Mouse (Mus musculus) heart, embryonic 16.5 days (tissue): ENCODE data around the gene Alkal2. TPM values are rescaled to one million over a fixed set of nuclear protein-coding genes. Genes with fewer than 3 reads are reported as not detected.

Source experiments
- ATAC-seq: fragments of 200-750 bp; cut with Nextera tagmentation; replicated peaks from 2 replicates; pipeline ENCODE4 v1.8.0; 2017; ENCODE audit warnings: moderate number of reproducible peaks; ENCODE audit not compliant: insufficient read depth, low FRiP score; ENCODE audit errors: extremely low read depth
- H3K27ac ChIP-seq: fragments of 300-500 bp; sonication (generic); 2 replicates; pipeline ENCODE4 v1.5.1; 2014; ENCODE audit warnings: mild to moderate bottlenecking, low read length, control low read depth, moderate library complexity
- H3K27me3 ChIP-seq: fragments of 300-500 bp; sonication (generic); 2 replicates; pipeline ENCODE4 v1.6.1; 2014; ENCODE audit warnings: low read length, mixed read lengths; ENCODE audit not compliant: control insufficient read depth, insufficient read depth
- H3K36me3 ChIP-seq: fragments of 300-500 bp; sonication (generic); 2 replicates; pipeline ENCODE4 v1.6.1; 2014; ENCODE audit not compliant: control insufficient read depth, insufficient read depth
- H3K4me1 ChIP-seq: fragments of 300-500 bp; sonication (generic); 2 replicates; pipeline ENCODE4 v1.6.1; 2014; ENCODE audit warnings: low read length, mixed read lengths; ENCODE audit not compliant: control insufficient read depth, insufficient read depth
- H3K4me2 ChIP-seq: fragments of 300-500 bp; sonication (generic); 2 replicates; pipeline ENCODE4 v1.6.1; 2014; ENCODE audit warnings: low read depth, mild to moderate bottlenecking, control low read depth, low read length
- H3K4me3 ChIP-seq: fragments of 300-500 bp; sonication (generic); 2 replicates; pipeline ENCODE4 v1.5.1; 2014; ENCODE audit warnings: mild to moderate bottlenecking, control low read depth, low read length
- H3K9ac ChIP-seq: fragments of 300-500 bp; sonication (generic); 2 replicates; pipeline ENCODE4 v1.6.1; 2014; ENCODE audit warnings: low read length, control low read depth
- H3K9me3 ChIP-seq: fragments of 300-500 bp; sonication (generic); replicated peaks from 2 replicates; pipeline ENCODE4 v1.6.1; 2016; ENCODE audit warnings: low read length; ENCODE audit not compliant: control insufficient read depth
- WGBS: fragments of 180-500 bp; shearing (Covaris S2); extraction: QIAGEN DNeasy Blood & Tissue Kit; methylation state at CpG from one replicate; pipeline ENCODE4 v1.1.7; 2014; 5-methylcytosine and 5-hydroxymethylcytosine counted together
- polyA plus RNA-seq: library from polyadenylated mRNA; unstranded; fragments of >200 nt; fragmentation: Nextera tagmentation; extraction: Ambion mirVana; gene quantifications from 2 replicates; pipeline ENCODE4 v1.2.1, GENCODE M21; 2015

Gene Alkal2
- polyA plus RNA-seq, 1 experiment from 2014 or later, result 0.12 TPM

GRCm38 (mm10) chr12:30883592-30883985 lies 533 bp upstream of the Alkal2 start:
- Histone ChIP-seq H3K27me3 (peaks cover 50% of the 10 kb centered on the region), H3K9ac (peak overlapping the region; percentile 50), H3K36me3 (no peaks in the 10 kb centered on the region), H3K4me3 (peak overlapping the region; percentile 58), H3K9me3 (0 out of 2 replicates have a peak, but pooled peaks cover 3% of the 10 kb centered on the region), H3K27ac (no peak overlapping the region), H3K4me1 (peaks cover 13% of the 10 kb centered on the region), H3K4me2 (peak overlapping the region; percentile 94)
- ATAC-seq, result no peak
- 10% methylated on average over 4 of the region's 4 CpGs for WGBS

GRCm38 (mm10) chr12:30884622-30885230 lies 604 bp downstream of the Alkal2 start:
- WGBS, result 9% methylated on average over 39 of the region's 39 CpGs
- Histone ChIP-seq H3K4me1 (peaks cover 13% of the 10 kb centered on the region), H3K9me3 (0 out of 2 replicates have a peak, but pooled peaks cover 3% of the 10 kb centered on the region), H3K27ac (no peak overlapping the region), H3K27me3 (peaks cover 53% of the 10 kb centered on the region), H3K36me3 (no peaks in the 10 kb centered on the region), H3K4me3 (peak overlapping the region; percentile 58), H3K4me2 (peak overlapping the region; percentile 94), H3K9ac (peak overlapping the region; percentile 50)
- no peak for ATAC-seq

GRCm38 (mm10) chr12:30885891-30886290 lies 1.8 kb downstream of the Alkal2 start:
- Histone ChIP-seq H3K36me3 (no peaks in the 10 kb centered on the region), H3K27me3 (peaks cover 44% of the 10 kb centered on the region), H3K27ac (no peak overlapping the region), H3K9me3 (0 out of 2 replicates have a peak, but pooled peaks cover 3% of the 10 kb centered on the region), H3K4me3 (no peak overlapping the region), H3K4me2 (no peak overlapping the region), H3K4me1 (peaks cover 13% of the 10 kb centered on the region), H3K9ac (no peak overlapping the region)
- no peak for ATAC-seq
- WGBS, result 76% methylated on average over 6 of the region's 6 CpGs

- ATAC-seq, result no peak
- H3K27me3 ChIP-seq, result peaks cover 33% of the 10 kb centered on the region
- WGBS, result 81% methylated on average over 4 of the region's 4 CpGs
Measured at GRCm38 (mm10) chr12:30888003-30888402, 3.9 kb downstream of the Alkal2 start.

GRCm38 (mm10) chr12:30890067-30890466 lies 5.9 kb downstream of the Alkal2 start:
- WGBS, result 33% methylated on average over 5 of the region's 5 CpGs

More at GRCm38 (mm10) chr12:30888003-30888402, 3.9 kb downstream of the Alkal2 start:
- Histone ChIP-seq H3K9me3 (no peaks in the 10 kb centered on the region), H3K4me1 (peaks cover 13% of the 10 kb centered on the region), H3K27ac (no peak overlapping the region), H3K4me3 (no peak overlapping the region), H3K4me2 (no peak overlapping the region), H3K9ac (no peak overlapping the region), H3K36me3 (no peaks in the 10 kb centered on the region)

GRCm38 (mm10) chr12:30891438-30891837 lies 7.3 kb downstream of the Alkal2 start:
- Histone ChIP-seq H3K4me1 (no peaks in the 10 kb centered on the region), H3K36me3 (peaks cover 5% of the 10 kb centered on the region), H3K4me2 (no peak overlapping the region), H3K9me3 (no peaks in the 10 kb centered on the region), H3K27ac (no peak overlapping the region), H3K9ac (no peak overlapping the region), H3K4me3 (no peak overlapping the region), H3K27me3 (peaks cover 3% of the 10 kb centered on the region)
- no peak for ATAC-seq
- WGBS, result 85% methylated on average over 7 of the region's 7 CpGs

More at GRCm38 (mm10) chr12:30890067-30890466, 5.9 kb downstream of the Alkal2 start:
- no peak overlapping the region for H3K9ac ChIP-seq
- H3K4me1 ChIP-seq, result no peaks in the 10 kb centered on the region
- peaks cover 13% of the 10 kb centered on the region for H3K27me3 ChIP-seq
- peaks cover 5% of the 10 kb centered on the region for H3K36me3 ChIP-seq
- ATAC-seq, result no peak
- no peaks in the 10 kb centered on the region for H3K9me3 ChIP-seq
- H3K4me2 ChIP-seq, result no peak overlapping the region
- H3K4me3 ChIP-seq, result no peak overlapping the region
- no peak overlapping the region for H3K27ac ChIP-seq

- Histone ChIP-seq H3K4me1 (no peaks in the 10 kb centered on the region), H3K9ac (no peak overlapping the region), H3K9me3 (no peaks in the 10 kb centered on the region), H3K27me3 (no peaks in the 10 kb centered on the region), H3K27ac (no peak overlapping the region), H3K4me2 (no peak overlapping the region), H3K4me3 (no peak overlapping the region), H3K36me3 (peaks cover 22% of the 10 kb centered on the region)
- no peak for ATAC-seq
- 86% methylated on average over 4 of the region's 4 CpGs for WGBS
Measured at GRCm38 (mm10) chr12:30897039-30897438, 12.9 kb downstream of the Alkal2 start.

GRCm38 (mm10) chr12:30908658-30909057 lies 24.5 kb downstream of the Alkal2 start:
- ATAC-seq, result no peak
- Histone ChIP-seq H3K9me3 (no peaks in the 10 kb centered on the region), H3K27ac (no peak overlapping the region), H3K36me3 (no peaks in the 10 kb centered on the region), H3K4me1 (peaks cover 10% of the 10 kb centered on the region), H3K27me3 (no peaks in the 10 kb centered on the region), H3K4me2 (no peak overlapping the region), H3K9ac (no peak overlapping the region), H3K4me3 (no peak overlapping the region)
- 83% methylated on average over 1 of the region's 1 CpGs for WGBS

GRCm38 (mm10) chr12:30909881-30910280 lies 25.8 kb downstream of the Alkal2 start:
- no peak overlapping the region for H3K4me3 ChIP-seq

More at GRCm38 (mm10) chr12:30909881-30910280, 25.8 kb downstream of the Alkal2 start:
- Histone ChIP-seq H3K9ac (no peak overlapping the region), H3K4me2 (no peak overlapping the region), H3K4me1 (peaks cover 10% of the 10 kb centered on the region), H3K27ac (no peak overlapping the region), H3K36me3 (no peaks in the 10 kb centered on the region), H3K9me3 (no peaks in the 10 kb centered on the region), H3K27me3 (no peaks in the 10 kb centered on the region)
- no peak for ATAC-seq
- 82% methylated on average over 2 of the region's 2 CpGs for WGBS
